Mouse (Mus musculus): ENCODE results near the gene Tedc1.

Tedc1 gene

DNA sequence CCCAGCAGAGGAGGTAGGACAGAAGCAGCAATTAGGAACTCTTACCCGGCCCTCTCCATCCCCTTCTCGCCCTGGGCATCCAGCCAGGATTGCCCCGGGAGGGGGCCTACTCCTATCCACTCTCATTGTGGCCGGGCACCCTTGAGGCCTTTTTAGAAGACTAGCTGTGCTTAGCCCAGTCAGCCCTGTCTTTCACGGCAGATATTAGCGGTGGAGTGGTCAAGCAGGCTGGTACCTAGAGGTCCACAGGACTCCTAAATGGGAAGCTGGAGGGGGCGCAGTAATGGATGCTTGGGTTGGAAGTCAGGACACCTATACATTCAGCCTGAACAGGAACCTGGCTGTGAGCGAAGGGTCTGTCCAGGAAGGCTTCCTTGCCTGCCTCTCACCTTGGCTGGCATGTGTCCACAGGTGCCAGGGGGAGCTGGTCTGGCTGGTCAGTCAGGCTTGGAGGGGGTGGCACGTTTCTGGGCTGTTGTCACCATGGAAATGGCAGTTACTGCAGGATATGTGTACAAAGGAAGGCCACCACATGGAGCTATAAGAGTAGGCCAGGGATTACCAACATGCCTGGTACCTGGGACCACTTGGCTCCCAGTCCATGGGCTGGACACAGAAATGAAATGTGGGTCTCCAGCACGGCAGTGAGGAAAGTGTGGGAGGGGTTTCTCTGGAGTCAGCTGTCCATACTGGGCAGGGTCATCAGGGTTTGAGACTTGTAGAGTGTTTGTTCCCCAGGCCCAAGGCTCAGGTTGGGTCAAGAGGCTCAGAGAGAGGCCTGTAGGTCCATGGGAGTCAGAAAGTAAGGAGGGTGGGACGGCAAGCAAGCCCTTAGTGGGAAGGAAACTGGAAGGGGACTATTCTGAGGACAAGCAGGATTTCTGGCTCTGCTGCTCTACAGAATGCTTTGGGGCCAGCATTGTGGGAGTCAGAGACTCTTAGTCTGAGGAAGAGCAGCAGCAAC, 17.0 kb upstream of the Tedc1 start:
- 42% methylated on average over 11 of the region's 11 CpGs for WGBS

DNA sequence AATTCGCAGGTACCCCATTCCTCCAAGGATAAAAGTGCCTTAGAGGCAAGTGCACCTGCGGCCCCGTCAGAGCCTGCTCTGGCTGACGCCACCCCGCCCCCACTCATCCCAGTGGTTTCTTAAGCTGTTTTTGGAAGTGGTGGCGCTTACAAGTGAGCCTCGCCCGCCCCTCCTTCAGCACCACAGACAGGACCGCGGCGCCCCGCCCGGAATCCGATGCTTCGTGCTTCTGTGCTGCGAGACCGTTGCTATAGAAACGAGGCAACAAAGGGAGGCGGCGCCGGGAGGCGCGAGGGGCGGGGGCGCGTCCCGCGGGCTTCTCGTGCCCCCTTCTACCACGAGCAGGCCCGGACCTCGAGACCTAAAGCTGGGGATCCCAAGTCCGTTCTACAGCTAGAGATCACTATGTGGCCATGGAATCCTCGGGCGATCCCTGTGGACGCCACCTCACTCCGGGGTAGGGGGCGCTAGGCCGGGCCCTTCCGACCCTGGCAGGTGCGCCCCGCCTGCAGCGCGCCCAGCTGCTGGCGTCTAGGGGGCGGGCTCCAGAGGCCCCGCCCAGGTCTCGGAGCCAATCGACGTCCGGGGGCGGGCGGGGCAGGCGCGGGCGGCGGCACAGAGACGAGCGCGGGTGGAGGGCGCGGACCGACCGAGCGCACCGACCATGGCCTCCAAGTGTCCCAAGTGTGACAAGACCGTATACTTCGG, 16.2 kb upstream of the Tedc1 start, which contains the start of gene Crip2:
Gene Crip2, plus strand, starts transcription at position 329 of the 708 bp plus-strand sequence.
- under 1% methylated on average over 68 of the region's 68 CpGs for WGBS

DNA sequence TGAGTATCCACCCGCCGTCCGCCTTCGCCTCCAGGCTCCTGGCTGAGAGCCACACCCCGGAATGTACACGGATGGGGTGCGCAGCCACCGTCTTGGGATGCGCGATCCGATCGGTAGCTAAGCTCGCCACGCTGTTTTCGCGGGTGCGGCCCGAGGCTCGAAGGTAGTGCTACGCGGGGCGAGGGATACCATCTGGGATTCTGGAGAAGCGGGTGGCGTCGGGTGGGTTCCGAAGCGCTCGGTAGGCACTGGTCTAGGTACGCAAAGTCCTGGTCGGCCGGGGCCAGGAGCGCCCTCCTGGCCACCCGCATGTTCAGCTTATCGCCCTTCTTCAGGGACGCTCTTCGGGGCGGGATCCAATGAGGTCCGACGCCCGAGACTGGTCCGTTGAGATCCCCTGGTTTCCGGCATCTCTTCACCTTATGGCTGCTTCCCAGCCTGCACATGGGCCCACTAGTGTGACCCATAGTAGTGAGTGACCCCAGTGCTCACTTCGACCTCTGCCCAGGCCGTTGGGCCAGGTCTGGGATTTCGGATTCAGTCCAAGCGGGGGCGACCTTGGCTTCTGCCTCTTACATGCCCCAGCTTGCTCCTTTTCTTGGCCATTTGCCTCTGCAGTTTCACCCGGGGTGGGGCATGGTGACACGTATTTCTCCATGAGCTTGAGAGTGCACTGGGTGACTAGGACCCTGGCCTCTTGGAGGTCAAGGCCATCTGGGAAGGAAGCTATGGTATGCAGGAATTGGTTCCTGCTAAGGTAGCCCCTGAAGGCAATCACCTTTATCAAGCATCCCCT, 15.4 kb upstream of the Tedc1 start:
- WGBS: 4% methylated on average over 49 of the region's 49 CpGs

DNA sequence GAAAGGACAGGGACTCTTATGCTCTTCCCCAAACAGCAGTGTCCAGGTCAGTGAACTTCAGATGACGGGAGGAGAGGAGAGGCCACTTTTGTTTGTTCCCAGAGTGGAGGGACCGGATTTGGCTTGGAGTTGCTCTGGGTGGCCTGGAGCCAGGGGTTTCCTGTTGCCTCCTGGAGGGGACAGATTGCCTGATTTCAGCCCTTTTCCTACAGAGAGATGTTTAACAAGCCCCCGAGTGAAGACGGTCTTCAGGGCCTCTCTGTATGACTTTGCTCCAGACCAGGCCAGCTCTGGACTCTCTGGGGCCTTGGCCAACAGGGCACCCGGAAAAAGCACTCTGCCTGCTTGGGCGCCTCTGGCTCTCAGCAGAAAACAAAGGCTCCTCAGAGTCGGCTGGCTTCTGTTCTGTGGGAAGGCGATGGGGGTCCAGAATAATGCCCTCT, 14.7 kb upstream of the Tedc1 start:
- WGBS: 14% methylated on average over 8 of the region's 8 CpGs

DNA sequence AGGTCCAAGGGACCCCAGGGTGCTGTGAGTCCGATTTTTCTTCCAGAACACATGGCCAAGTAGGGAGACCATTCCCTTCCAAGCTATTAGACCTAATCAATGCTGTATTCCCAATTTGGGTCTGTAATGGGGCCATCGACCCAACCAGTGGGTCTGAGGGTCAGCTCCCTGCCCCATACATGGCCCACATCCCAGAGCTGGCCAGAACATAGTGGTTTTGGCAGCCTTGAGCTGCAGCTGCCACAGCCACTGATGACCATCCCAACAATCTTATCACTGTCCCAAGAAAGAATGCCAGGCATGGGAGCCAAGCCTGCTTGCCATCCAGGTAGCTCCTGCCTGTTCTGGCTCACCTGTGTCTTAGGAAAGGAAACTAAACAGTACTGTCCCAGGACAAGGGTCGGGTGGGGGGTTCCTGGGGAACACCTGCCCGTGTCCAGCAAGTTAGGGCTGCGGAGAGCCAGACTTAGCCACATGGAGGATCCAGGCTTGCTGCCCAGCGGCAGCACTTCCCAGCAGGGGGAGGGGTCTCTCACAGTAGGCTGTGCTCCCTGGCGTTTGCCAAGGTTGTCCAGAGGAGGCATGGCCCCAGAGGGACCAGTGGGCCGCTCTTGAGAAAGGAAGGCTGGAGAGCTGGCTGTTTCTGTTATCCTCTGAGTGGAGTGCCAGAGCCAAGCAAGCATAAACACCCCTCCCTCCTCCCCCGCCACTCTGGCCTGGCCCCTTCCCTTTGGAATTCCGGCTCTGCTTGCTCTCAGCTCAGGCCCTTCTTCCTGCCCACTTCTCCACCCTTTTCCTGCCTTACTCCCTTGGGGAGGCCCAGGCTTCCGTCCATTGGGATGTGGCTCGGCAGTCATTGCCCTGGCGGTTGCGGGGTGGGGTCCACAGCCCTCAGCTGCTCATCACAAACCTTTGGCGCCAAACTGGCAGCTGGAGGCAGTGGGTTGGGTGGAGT, 13.9 kb upstream of the Tedc1 start:
- 19% methylated on average over 15 of the region's 15 CpGs for WGBS

- 49% methylated on average over 7 of the region's 7 CpGs for WGBS
These were observed 13.1 kb upstream of the Tedc1 start for GRCm38 (mm10) chr12:113143164-113143563.

DNA sequence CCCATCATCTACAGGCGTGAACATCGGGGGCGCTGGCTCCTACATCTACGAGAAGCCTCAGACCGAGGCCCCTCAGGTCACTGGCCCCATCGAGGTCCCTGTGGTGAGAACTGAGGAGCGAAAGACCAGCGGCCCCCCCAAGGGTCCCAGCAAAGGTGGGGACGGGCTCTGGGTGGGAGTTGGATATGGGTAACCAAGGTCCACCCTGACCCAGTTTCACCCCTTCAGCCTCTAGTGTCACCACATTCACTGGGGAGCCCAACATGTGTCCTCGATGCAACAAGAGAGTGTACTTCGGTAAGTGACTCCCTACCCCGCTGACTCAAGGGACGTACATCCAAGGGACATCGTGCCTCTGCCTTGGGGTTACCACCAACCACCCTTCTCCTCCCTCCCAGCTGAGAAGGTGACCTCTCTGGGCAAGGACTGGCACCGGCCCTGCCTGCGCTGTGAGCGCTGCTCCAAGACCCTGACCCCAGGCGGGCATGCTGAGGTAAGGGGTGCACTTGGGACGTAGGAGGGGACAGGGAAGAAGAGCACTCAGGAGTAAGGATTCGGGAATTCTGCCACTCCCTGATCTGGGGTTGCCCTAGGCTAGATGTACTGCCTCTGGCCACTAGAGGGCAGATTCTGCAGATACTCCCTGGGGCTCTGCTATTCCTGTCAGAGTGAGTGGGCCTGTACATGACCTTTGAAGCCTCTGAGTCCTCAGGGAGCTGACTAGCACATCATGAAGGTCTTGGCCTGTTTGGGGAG, 12.0 kb upstream of the Tedc1 start:
- WGBS: 78% methylated on average over 20 of the region's 20 CpGs

DNA sequence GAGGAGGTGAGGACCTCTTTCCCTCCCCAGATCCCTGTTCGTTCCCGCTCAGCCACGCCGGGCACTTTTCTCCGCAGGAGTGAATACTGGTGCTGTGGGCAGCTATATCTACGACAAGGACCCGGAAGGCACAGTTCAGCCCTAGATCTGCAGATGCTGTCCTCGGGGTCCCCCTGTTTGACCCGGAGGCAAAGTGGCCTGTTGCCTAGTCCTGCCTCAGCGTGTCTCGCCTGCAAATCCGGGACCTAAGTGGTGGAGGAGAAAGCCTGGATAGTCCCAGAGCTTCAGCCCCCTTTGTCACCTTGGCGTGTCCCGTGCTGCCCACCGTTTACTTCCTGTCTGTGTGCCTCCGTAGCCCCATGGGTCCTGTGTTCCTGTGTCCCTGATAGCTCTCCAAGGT, 11.3 kb upstream of the Tedc1 start:
- WGBS: 86% methylated on average over 16 of the region's 16 CpGs

GRCm38 (mm10) chr12:113145591-113145990, 10.6 kb upstream of the Tedc1 start:
- WGBS: 63% methylated on average over 5 of the region's 5 CpGs

DNA sequence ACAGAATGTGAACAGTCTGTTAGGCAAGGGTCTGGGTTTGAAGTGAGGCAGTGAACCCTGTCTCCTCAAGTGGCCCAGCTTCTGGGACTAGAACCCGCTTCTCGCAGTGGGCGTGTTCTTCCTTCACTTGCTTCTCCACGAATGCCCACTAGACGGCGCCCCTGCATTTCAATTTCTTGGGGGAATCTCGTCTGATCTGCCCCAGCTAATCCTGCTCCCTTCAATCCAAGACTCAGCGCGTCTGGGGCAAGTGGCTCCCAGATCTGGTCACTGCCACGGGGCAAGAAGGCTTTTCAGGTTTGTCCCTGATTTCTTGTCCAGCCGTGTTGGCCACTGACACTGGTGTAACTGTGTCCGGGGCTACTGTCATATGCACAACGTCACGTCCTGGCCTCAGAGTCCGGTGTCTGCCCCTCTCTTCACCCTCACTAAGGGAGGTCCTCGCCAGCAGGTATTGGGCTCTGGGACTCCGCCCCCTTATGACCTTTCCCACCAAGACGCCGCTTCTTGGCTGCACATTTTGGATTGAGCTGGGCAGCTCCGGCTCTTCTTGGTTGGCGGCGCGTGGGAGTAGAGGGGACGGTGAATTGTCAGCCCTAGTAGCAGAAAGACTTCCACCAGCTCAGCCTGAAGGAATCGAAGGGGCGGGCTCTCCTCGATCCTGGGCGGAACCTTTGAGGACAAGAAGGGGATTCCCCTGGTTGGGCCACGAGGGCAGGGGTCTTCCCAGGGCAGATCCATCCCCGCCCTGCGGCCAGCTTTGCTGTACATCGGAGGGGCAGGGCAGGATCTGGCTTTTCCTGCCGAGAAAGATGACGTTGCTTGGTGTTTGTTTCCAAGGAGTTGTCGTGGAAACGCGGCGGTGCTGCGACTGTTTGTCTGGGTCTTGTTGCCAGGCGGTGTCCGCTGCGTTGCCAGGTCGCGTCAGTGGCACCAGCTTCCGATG, 9.8 kb upstream of the Tedc1 start, which contains the start of gene Crip1:
Gene Crip1, plus strand, starts transcription at position 205 of the 946 bp plus-strand sequence.
- WGBS: 11% methylated on average over 45 of the region's 45 CpGs

DNA sequence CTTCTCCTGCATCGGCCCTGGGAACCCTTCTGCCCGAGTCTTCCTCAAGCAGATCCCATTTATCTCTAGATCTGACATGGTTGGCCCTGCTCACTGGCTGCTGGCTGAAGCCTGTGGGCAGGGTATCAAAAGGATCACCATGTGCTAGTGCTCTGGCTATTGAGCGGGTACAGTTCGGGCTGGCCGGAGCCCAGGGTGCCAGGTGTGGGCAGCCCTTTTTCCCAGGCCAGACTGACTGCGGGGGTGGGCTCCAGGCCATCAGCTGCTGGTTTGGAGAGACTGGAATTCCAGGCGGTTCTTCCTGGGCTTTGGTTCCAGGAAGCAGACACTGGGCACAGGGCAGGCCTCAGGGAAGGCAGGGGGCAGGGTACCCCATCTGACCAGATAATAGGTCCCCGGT, 8.7 kb upstream of the Tedc1 start:
- WGBS: 59% methylated on average over 8 of the region's 8 CpGs

DNA sequence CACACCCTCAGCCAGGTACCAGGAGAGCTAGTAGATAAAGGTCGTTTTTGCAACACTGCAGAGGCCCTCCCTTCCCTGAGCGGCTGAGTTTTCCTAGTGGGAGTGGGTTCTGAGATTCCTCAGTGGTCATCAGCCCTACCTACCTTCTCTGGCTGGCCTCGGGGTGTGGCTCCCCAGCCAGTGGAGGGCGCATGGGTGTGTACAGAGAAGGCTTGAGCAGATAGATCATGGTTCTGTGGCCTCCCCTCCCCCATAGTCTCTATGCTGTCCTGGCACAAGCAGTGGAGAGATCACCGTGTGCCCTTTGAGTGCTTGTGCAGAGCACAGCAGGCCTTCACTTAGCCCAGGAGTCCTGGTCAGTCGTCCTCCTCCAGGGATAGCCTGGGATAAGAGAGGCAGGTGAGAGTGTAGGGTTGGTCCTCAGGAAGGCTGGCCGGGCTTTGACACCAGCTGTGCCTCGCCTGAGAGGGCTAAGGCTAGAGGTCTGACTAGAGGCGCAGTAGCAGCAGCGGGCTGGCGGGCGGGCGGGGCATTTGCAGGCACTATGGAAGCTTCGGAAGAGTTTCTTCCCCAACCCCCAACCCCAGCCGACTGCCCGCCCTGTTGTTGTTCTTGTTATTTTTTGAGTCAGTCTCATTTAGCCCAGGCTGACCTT, 7.7 kb upstream of the Tedc1 start:
- WGBS: 68% methylated on average over 16 of the region's 16 CpGs

GRCm38 (mm10) chr12:113149341-113149740, 6.9 kb upstream of the Tedc1 start:
- WGBS: 77% methylated on average over 4 of the region's 4 CpGs

- WGBS: 88% methylated on average over 3 of the region's 3 CpGs
These were observed 6.3 kb upstream of the Tedc1 start for GRCm38 (mm10) chr12:113149896-113150295.

- 96% methylated on average over 4 of the region's 4 CpGs for WGBS
These were observed 5.6 kb upstream of the Tedc1 start for GRCm38 (mm10) chr12:113150591-113150990.

DNA sequence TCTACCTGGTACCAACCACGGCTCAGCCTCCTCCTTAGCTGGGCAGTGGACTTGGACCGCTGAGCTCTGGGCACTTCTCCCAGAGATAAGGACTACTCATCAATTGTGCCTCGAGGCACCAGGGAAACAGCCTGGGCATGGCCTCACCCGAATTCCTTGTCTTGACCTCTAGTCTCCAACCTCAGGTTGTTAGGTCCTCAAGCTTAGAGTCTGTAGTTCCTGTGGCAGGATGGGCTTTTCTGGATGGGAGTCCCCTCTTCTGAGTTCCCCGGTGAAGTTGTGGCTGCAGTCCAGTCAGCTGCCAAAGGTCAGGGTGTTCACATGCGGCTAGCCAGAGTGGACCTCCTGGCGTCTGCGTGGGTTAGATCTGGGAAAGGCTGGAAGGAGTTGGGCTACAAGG, 5.2 kb upstream of the Tedc1 start:
- WGBS: 67% methylated on average over 8 of the region's 8 CpGs

DNA sequence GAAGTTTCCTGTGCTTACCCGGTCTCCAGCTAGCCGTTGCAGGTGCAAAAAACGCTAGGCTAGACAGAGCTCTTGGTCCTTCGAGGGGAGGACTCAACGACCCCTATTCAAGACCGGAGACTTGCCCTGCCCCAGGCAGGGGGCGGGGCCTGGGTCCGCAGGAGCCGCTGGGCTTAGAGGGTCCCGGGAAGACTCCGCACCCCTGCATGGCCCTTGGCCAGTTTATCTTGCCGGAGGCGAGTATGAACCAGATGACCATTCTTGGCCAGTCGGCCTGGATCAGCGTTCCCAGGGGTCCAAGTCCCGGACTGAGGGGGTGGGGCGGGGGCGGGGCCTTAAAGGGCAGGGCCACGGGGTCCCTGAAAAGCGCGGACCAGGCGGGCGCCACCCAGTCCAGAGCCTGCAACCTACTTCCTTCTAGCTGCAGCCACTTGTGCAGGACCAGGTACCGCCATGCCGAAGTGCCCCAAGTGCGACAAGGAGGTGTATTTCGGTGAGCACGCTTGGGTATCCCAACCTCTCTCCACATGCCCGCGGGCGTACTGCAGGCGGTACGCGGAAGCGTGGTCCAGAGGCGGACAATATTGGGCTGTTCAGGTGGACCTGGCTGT, 4.5 kb upstream of the Tedc1 start:
- WGBS: 2% methylated on average over 36 of the region's 36 CpGs

- 40% methylated on average over 19 of the region's 19 CpGs for WGBS
These were observed 4.0 kb upstream of the Tedc1 start for GRCm38 (mm10) chr12:113152272-113152661.
